Mouse (Mus musculus): ENCODE measurements at regions not wholly inside any gene's neighbourhood (a gene's known extent, or its start where the extent isn't known, plus 50 kb on each side); places are given as distances from the start of the nearest gene placed in this dataset.

- WGBS, result 75% methylated on average over 7 of the region's 7 CpGs
- DNase-seq (ENCODE audit: low read depth, low spot score), result no peak
These were observed 54.0 kb upstream of the Enpep start for GRCm38 (mm10) chr3:129386522-129386921.

GRCm38 (mm10) chr3:129390506-129390905 lies 58.0 kb upstream of the Enpep start:
- 88% methylated on average over 11 of the region's 11 CpGs for WGBS
- DNase-seq (ENCODE audit: low read depth, low spot score), result no peak

GRCm38 (mm10) chr3:129391888-129392813 lies 59.6 kb upstream of the Enpep start:
- 60% methylated on average over 14 of the region's 14 CpGs for WGBS
- no peak for DNase-seq (ENCODE audit: low read depth, low spot score)

- no peak for DNase-seq (ENCODE audit: low read depth, low spot score)
- WGBS, result 86% methylated on average over 23 of the region's 23 CpGs
These were observed 60.6 kb upstream of the Enpep start for GRCm38 (mm10) chr3:129392814-129393804.

GRCm38 (mm10) chr3:129397481-129397880 lies 65.0 kb upstream of the Enpep start:
- 35% methylated on average over 4 of the region's 4 CpGs for WGBS
- no peak for DNase-seq (ENCODE audit: low read depth, low spot score)

- 73% methylated on average over 12 of the region's 12 CpGs for WGBS
- DNase-seq (ENCODE audit: low read depth, low spot score), result no peak
These were observed 67.8 kb upstream of the Enpep start for GRCm38 (mm10) chr3:129400092-129400924.

GRCm38 (mm10) chr3:129411389-129412054 lies 79.0 kb upstream of the Enpep start:
- 46% methylated on average over 13 of the region's 13 CpGs for WGBS
- no peak for DNase-seq (ENCODE audit: low read depth, low spot score)

- DNase-seq (ENCODE audit: low read depth, low spot score), result no peak
- WGBS, result 60% methylated on average over 11 of the region's 11 CpGs
These were observed 79.8 kb upstream of the Enpep start for GRCm38 (mm10) chr3:129412126-129412960.

- WGBS, result 90% methylated on average over 8 of the region's 8 CpGs
- no peak for DNase-seq (ENCODE audit: low read depth, low spot score)
These were observed 80.4 kb upstream of the Enpep start for GRCm38 (mm10) chr3:129412961-129413246.

GRCm38 (mm10) chr3:129415656-129416055 lies 83.1 kb upstream of the Enpep start:
- 91% methylated on average over 5 of the region's 5 CpGs for WGBS
- DNase-seq (ENCODE audit: low read depth, low spot score), result no peak

GRCm38 (mm10) chr3:129416337-129416736 lies 83.8 kb upstream of the Enpep start:
- 92% methylated on average over 9 of the region's 9 CpGs for WGBS
- DNase-seq (ENCODE audit: low read depth, low spot score), result no peak

GRCm38 (mm10) chr3:129421620-129422239 lies 89.2 kb upstream of the Enpep start:
- 44% methylated on average over 9 of the region's 10 CpGs for WGBS
- peak; percentile 32 for DNase-seq (ENCODE audit: low read depth, low spot score)

GRCm38 (mm10) chr3:129428750-129429149 lies 96.2 kb upstream of the Enpep start:
- no peak for DNase-seq (ENCODE audit: low read depth, low spot score)
- WGBS, result 97% methylated on average over 2 of the region's 2 CpGs

GRCm38 (mm10) chr3:129429161-129430111 lies 96.9 kb upstream of the Enpep start:
- WGBS, result 51% methylated on average over 8 of the region's 8 CpGs
- DNase-seq (ENCODE audit: low read depth, low spot score), result no peak

GRCm38 (mm10) chr3:129434056-129434455 lies 98.1 kb upstream of the Elovl6 start:
- no peak for DNase-seq (ENCODE audit: low read depth, low spot score)
- WGBS, result 65% methylated on average over 11 of the region's 11 CpGs

GRCm38 (mm10) chr3:129437687-129438086 lies 94.5 kb upstream of the Elovl6 start:
- 57% methylated on average over 6 of the region's 6 CpGs for WGBS
- no peak for DNase-seq (ENCODE audit: low read depth, low spot score)

- no peak for DNase-seq (ENCODE audit: low read depth, low spot score)
- WGBS, result 76% methylated on average over 5 of the region's 5 CpGs
These were observed 89.4 kb upstream of the Elovl6 start for GRCm38 (mm10) chr3:129442756-129443155.

Data from large intestine, adult 2 months (tissue).